Mouse (Mus musculus) stomach, embryonic 14.5 days (tissue): ENCODE results near the gene Tunar. TPM values are rescaled to one million over a fixed set of nuclear protein-coding genes. Genes with fewer than 3 reads are reported as not detected.
A peak's percentile ranks its signal among the peaks of the same experiment; 100 is the strongest.

ENCODE experiments used
- ATAC-seq: fragments of 200-750 bp; cut with Nextera tagmentation; 2 replicates; pipeline ENCODE4 v1.8.0; 2017; ENCODE audit warnings: low read depth, moderate TSS enrichment; ENCODE audit not compliant: insufficient number of reproducible peaks, insufficient read depth, low FRiP score
- H3K27ac ChIP-seq: fragments of 300-500 bp; sonication (generic); 2 replicates; pipeline ENCODE4 v1.5.1; 2014; ENCODE audit warnings: mild to moderate bottlenecking, low read length, moderate library complexity, mixed read lengths
- H3K27me3 ChIP-seq: fragments of 300-500 bp; sonication (generic); 2 replicates; pipeline ENCODE4 v1.6.1; 2014; ENCODE audit warnings: low read length, control low read depth, mixed read lengths; ENCODE audit not compliant: control insufficient read depth, insufficient read depth
- H3K36me3 ChIP-seq: fragments of 300-500 bp; sonication (generic); 2 replicates; pipeline ENCODE4 v1.6.1; 2014; ENCODE audit warnings: mild to moderate bottlenecking, control low read depth, low read length, moderate library complexity, mixed read lengths; ENCODE audit not compliant: control insufficient read depth, insufficient read depth
- H3K4me1 ChIP-seq: fragments of 300-500 bp; sonication (generic); 2 replicates; pipeline ENCODE4 v1.6.1; 2014; ENCODE audit warnings: low read length, control low read depth, mixed read lengths; ENCODE audit not compliant: control insufficient read depth, insufficient read depth
- H3K4me2 ChIP-seq: fragments of 300-500 bp; sonication (generic); replicated peaks from 2 replicates; pipeline ENCODE4 v1.6.1; 2014; ENCODE audit warnings: low read depth, low read length, control low read depth
- H3K4me3 ChIP-seq: fragments of 300-500 bp; sonication (generic); 2 replicates; pipeline ENCODE4 v1.5.1; 2014; ENCODE audit warnings: low read depth, low read length, control low read depth
- H3K9ac ChIP-seq: fragments of 300-500 bp; sonication (generic); replicated peaks from 2 replicates; pipeline ENCODE4 v1.6.1; 2014; ENCODE audit warnings: low read depth, mild to moderate bottlenecking, control low read depth, low read length, moderate library complexity, mixed read lengths
- H3K9me3 ChIP-seq: fragments of 300-500 bp; sonication (generic); 2 replicates; pipeline ENCODE4 v1.6.1; 2016; ENCODE audit warnings: low read depth, low read length, control low read depth; ENCODE audit not compliant: control insufficient read depth
- WGBS: fragments of 180-500 bp; shearing (Covaris S2); extraction: QIAGEN DNeasy Blood & Tissue Kit; methylation state at CpG from one replicate; pipeline ENCODE4 v1.1.7; 2014; 5-methylcytosine and 5-hydroxymethylcytosine counted together
- polyA plus RNA-seq: library from polyadenylated mRNA; unstranded; fragments of >200 nt; fragmentation: Nextera tagmentation; extraction: Ambion mirVana; gene quantifications from 2 replicates; pipeline ENCODE4 v1.2.1, GENCODE M21; 2014

Gene Tunar
- 0.14 and 0.33 TPM in 2 replicates for polyA plus RNA-seq

DNA sequence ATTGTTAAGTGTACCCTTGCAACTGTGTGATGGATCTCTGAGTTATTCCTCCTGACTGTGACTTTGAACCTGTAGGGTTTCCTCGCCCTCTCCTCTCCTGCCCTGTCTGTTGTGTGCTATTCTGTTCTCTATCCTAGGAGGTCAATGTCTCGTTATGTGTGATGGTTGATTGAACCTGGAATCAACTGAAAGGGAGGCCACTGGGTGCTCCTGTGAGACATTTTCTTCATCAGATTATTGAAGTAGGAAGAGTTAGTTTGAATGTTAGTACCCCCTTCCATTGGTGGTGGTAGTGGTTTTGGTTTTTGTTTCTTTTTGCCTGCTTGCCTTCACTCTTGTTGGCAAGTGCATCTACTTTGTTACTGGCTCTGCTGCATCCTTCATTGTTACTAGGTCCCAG is at the start of gene Tunar:
Gene Tunar (plus strand): TSS at position 301 of the 400 bp plus-strand sequence.
- Histone ChIP-seq H3K4me2 (no peak within 1 kb of the TSS), H3K27ac (no peak within 1 kb of the TSS), H3K27me3 (peaks cover 16% of the 10 kb centered on the region; the same call in 1 of the 2 replicates), H3K36me3 (no peaks in the 10 kb centered on the region), H3K4me3 (no peak within 1 kb of the TSS), H3K4me1 (0 out of 2 replicates have a peak, but pooled peaks cover 9% of the 10 kb centered on the region), H3K9ac (no peak within 1 kb of the TSS), H3K9me3 (no peaks in the 10 kb centered on the region)
- ATAC-seq: no peak
- 89% methylated on average over 2 of the region's 2 CpGs for WGBS

DNA sequence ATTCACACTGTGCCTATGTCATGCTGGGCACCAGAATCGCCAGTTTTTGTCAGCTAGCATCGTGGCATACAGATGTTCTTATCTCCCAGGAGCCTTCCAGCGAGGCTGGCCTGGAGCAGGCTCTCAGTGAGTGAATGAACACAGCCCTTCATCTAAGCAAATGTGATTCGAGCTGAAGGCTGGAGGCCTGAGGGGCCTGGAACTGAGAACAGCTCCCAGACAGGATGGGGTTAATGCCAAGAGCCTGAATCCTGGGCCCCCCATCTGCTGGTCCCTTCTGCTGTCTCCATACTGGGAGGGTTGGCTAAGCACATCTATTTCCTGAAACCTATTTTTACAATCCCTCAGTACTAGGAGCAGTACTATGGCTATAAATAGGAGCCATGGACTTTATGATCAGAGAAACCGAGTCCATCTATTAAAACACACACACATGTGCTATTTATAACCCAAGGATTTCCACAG is 21.1 kb upstream of the Tunar start:
- Histone ChIP-seq H3K4me1 (no peaks in the 10 kb centered on the region), H3K9me3 (no peaks in the 10 kb centered on the region), H3K27me3 (no peaks in the 10 kb centered on the region), H3K4me2 (no peak overlapping the region), H3K9ac (no peak overlapping the region), H3K4me3 (no peak overlapping the region), H3K36me3 (no peaks in the 10 kb centered on the region), H3K27ac (no peak overlapping the region)
- ATAC-seq: no peak
- 73% methylated on average over 5 of the region's 5 CpGs for WGBS

DNA sequence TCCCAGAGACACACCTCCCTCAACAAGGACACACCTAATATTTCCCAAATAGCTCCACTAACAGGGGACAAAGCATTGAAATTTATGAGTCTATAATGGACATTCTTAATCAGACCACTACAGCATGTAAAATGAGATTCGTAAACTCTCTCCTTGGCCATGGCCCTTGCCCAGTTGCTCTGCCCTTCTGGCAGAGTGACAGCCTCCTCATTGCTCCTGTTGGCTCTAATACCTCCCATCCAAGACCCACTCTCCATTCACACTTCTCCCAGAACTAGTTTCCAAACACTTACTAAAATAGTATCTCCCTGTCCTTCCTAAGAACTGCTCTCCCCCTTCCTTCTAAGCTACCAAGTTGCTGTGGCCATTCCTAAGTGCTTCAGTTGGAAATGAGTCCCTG is 19.3 kb upstream of the Tunar start:
- Histone ChIP-seq H3K9ac (no peak overlapping the region), H3K27ac (no peak overlapping the region), H3K4me2 (no peak overlapping the region), H3K9me3 (no peaks in the 10 kb centered on the region), H3K36me3 (no peaks in the 10 kb centered on the region), H3K4me1 (no peaks in the 10 kb centered on the region), H3K4me3 (no peak overlapping the region), H3K27me3 (no peaks in the 10 kb centered on the region)
- no peak for ATAC-seq
- 86% methylated on average over 1 of the region's 1 CpGs for whole genome bisulfite sequencing

DNA sequence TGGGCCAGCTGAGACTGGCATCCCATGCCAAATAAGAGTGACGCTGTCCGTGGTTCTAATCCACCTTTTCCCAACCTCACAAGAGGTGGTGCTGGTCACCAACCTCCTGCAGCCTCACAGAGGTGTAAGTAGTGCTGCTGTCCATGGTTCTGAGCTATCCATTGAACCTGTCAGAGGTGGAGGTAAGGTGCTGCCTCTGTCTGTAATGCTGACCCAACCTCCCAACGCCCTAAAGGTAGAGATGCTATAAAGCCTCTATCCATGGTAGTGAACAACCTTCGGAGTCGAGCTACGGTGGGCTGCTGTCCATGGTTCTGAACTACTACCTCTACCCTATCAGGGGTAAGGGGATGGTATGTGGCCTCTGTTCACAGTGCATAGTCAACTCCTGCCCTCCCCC is 11.5 kb upstream of the Tunar start:
- H3K27me3 ChIP-seq: no peaks in the 10 kb centered on the region
- no peak overlapping the region for H3K9ac ChIP-seq
- H3K4me3 ChIP-seq: no peak overlapping the region
- WGBS: 24% methylated on average over 6 of the region's 6 CpGs
- H3K4me1 ChIP-seq: no peaks in the 10 kb centered on the region
- H3K9me3 ChIP-seq: no peaks in the 10 kb centered on the region
- H3K27ac ChIP-seq: no peak overlapping the region
- ATAC-seq: peak; percentile 56; the same call in 1 of the 2 replicates
- no peak overlapping the region for H3K4me2 ChIP-seq
- H3K36me3 ChIP-seq: no peaks in the 10 kb centered on the region

DNA sequence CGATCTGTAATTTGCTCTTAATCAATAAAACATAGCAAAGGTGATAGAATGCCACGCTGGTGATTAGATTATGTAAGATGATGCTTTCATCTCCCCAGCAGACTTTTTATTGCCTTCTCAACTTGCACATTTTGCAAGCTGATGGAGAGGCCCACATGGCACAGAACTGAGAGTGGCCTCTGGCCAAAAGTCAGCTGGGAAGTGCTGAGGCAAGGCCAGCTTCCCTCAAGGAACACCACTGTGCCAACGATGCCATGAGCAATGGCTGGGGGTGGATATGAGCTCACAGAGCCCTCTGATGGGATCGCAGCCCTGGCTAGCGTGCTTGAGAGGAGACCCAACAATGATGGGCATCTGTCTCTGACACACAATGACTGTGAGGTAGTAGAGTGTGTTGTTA is 6.6 kb upstream of the Tunar start:
- WGBS: 68% methylated on average over 5 of the region's 5 CpGs
- Histone ChIP-seq H3K9ac (no peak overlapping the region), H3K4me2 (no peak overlapping the region), H3K4me1 (no peaks in the 10 kb centered on the region), H3K27ac (no peak overlapping the region), H3K36me3 (no peaks in the 10 kb centered on the region), H3K4me3 (no peak overlapping the region), H3K9me3 (no peaks in the 10 kb centered on the region), H3K27me3 (no peaks in the 10 kb centered on the region)
- ATAC-seq: no peak

DNA sequence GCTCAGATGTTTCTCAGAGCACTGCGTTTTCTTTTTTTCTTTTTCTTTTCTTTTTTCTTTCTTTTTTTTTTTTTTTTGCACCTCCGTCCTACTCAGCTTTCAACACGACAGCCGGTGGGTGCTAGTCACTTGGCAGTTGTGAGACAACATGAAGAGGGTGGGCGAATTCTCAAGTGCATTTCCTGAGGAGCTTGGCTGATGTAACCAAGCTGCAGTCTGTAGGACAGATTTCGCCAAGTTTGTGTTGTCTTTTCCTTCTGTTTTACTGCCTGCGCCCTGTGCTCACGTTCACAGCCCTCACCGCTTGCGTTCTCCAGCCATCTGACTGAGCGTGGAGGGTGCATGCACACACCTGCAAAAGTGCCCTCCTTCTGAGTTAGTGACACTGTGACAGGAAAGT is 5.3 kb upstream of the Tunar start:
- Histone ChIP-seq H3K27ac (no peak overlapping the region), H3K9me3 (no peaks in the 10 kb centered on the region), H3K36me3 (no peaks in the 10 kb centered on the region), H3K9ac (no peak overlapping the region), H3K4me3 (no peak overlapping the region), H3K4me1 (no peaks in the 10 kb centered on the region), H3K27me3 (no peaks in the 10 kb centered on the region), H3K4me2 (no peak overlapping the region)
- no peak for ATAC-seq
- 60% methylated on average over 11 of the region's 11 CpGs for WGBS

DNA sequence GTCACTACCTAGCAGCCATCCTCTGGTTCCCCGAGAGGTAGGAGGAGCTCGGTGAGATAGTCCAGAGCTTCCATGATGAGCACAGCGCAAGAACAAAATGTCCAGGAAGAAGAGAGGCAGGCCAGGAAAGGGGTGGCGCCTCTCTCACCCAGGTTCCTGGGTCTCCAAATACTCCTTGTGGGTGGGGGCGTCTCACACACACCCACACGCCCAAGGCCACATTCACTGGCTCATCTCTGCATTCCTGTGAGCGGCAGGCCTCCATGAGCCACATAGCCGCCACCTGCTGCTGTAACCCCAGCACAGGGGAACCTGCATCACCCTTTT is 2.4 kb downstream of the Tunar start:
- H3K4me2 ChIP-seq: peak overlapping the region; percentile 98
- 0 out of 2 replicates have a peak, but pooled peaks cover 9% of the 10 kb centered on the region for H3K4me1 ChIP-seq
- H3K36me3 ChIP-seq: no peaks in the 10 kb centered on the region
- WGBS: 22% methylated on average over 8 of the region's 8 CpGs
- H3K4me3 ChIP-seq: peak overlapping the region; percentile 59
- H3K9me3 ChIP-seq: no peaks in the 10 kb centered on the region
- peak; percentile 20; the same call in 1 of the 2 replicates for ATAC-seq
- H3K27me3 ChIP-seq: peaks cover 16% of the 10 kb centered on the region; the same call in 1 of the 2 replicates
- H3K27ac ChIP-seq: no peak overlapping the region
- no peak overlapping the region for H3K9ac ChIP-seq

DNA sequence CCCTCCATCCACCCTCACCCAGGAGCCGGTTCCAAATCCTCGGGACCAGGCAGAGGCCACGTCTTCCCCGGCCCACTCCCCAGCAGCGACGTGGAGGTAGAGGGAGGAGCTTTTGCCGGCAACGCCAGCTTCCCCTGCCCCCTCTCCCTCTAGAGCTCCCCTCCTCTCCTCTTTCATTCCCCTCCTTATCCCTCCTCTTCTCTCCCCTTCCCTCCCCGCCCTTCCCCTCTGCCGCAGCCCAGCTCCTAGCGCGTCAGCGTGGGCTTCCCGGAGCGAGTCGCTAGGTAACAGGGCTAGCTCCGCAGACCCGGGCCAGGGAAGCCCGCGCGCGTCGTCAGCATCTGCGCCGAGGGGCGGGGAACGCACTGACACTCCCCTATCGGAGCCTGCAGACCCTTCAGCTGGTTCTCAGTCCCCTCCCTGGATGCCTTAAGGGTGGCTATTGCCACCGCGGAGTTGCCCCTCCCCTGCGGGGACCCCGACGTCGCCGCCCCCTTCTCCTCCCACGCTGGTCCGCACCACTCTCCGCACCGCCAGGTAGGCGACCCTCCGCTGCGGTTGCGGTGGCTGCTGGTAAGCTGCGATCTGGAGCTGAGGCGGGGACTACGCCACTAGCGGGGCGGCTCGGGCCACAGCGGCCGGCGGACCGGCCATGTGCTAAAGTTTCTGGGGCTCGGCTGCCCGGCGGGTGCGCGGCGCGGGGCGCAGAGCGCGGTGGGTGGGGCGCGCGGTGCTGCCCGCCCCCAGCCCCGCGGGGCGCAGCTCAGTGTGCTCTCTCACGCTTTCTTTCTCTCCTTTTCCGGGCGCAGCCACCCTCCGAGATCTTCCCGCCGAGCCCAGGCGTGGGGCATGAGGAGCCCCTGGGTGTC is 3.0 kb downstream of the Tunar start:
- Histone ChIP-seq H3K4me1 (0 out of 2 replicates have a peak, but pooled peaks cover 9% of the 10 kb centered on the region), H3K27me3 (peaks cover 16% of the 10 kb centered on the region; the same call in 1 of the 2 replicates), H3K9me3 (no peaks in the 10 kb centered on the region), H3K9ac (no peak overlapping the region; the same call in 1 of the 2 replicates), H3K4me2 (peak overlapping the region; percentile 98), H3K27ac (no peak overlapping the region), H3K36me3 (no peaks in the 10 kb centered on the region), H3K4me3 (peak overlapping the region; percentile 59)
- ATAC-seq: peak; percentile 82; the same call in 1 of the 2 replicates
- WGBS: under 1% methylated on average over 70 of the region's 77 CpGs
